Mouse (Mus musculus) brain, embryonic 14.5 days (tissue): Measurements from ENCODE around the gene Hnrnpa2b1.

Experiments
- CTCF ChIP-seq: fragments of 200-500 bp; IDR thresholded peaks from 2 replicates; pipeline ENCODE4 v1.5.1; 2012; ENCODE audit warnings: inconsistent platforms, mild to moderate bottlenecking, moderate library complexity, borderline replicate concordance; ENCODE audit not compliant: insufficient read depth, insufficient read length; ENCODE audit errors: extremely low read depth
- POLR2A ChIP-seq: fragments of 200-500 bp; IDR thresholded peaks from 2 replicates; pipeline ENCODE4 v1.6.1; 2012; ENCODE audit warnings: mild to moderate bottlenecking, inconsistent platforms, borderline replicate concordance; ENCODE audit not compliant: poor library complexity, insufficient read depth, insufficient read length, severe bottlenecking; ENCODE audit errors: extremely low read depth

GRCm38 (mm10) chr6:51514860-51515259, 45.2 kb upstream of the Hnrnpa2b1 start:
- TF ChIP-seq POLR2A (no peak), CTCF (no peak)
